Mouse (Mus musculus) liver, postnatal 0 days (tissue): ENCODE measurements around the gene Lyz1.

ENCODE experiments used
- CTCF ChIP-seq: sonication (generic); IDR thresholded peaks from 2 replicates; pipeline ENCODE4 v1.5.1; 2016; ENCODE audit warnings: antibody characterized with exemption, low read depth
- EP300 ChIP-seq: IDR thresholded peaks from 2 replicates; pipeline ENCODE4 v1.6.1; 2016; ENCODE audit warnings: antibody characterized with exemption, low read depth, mild to moderate bottlenecking

DNA sequence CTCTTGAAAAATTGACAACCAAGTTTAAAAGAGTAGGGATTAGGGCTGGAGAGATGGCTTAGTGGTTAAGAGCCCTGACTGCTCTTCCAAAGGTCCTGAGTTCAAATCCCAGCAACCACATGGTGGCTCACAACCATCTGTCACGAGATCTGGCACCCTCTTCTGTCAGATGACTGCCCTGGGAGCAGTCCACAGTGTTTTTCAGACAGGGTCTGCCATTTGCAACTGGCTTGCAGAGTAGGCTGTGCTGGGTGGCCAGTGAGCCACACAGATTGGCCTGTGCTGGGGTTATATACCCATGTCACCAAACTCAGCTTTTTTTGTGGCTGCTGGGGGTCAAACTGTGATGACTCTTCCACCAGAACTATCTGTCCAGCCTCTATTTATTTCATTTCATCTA lies 12.7 kb downstream of the Lyz1 start:
- TF ChIP-seq EP300: no peak
- TF ChIP-seq CTCF: no peak
